Mouse (Mus musculus) left cerebral cortex, postnatal 25 days (tissue): ENCODE measurements around the gene Mpnd. TPM values are rescaled to one million over a fixed set of nuclear protein-coding genes. Genes with fewer than 3 reads are reported as not detected.
"Not testable (repeated sequence)": the region's sequence is repeated elsewhere in the genome, so short reads cannot be mapped to it uniquely, and the experiment has no call there.

Source experiments
- DNase-seq, 2 experiments: peaks; one replicate each; pipeline ENCODE4 v3.0.0; 2022; ENCODE audit warnings: low spot score in 2 of 2, mixed read lengths in 1 of 2
- intact Hi-C: fragments of 180-260 bp; cut with DNase I; formaldehyde crosslinking; loops from one replicate; pipeline ENCODE4 v1.15.1; 2025
- total RNA-seq, 2 experiments: library from RNA; stranded (reverse); gene quantifications; 2 replicates each; pipeline ENCODE4 v1.2.3; 2021

The Mpnd gene
- total RNA-seq, 2 experiments from 2014 or later, result 97.4 to 104 TPM

- intact Hi-C loops, result no loop called here
- no peak for DNase-seq
These were observed 26.7 kb downstream of the Mpnd start for GRCm38 (mm10) chr17:56032127-56032733.

- intact Hi-C loops, result no loop called here
- DNase-seq, result no peak
These were observed 27.3 kb downstream of the Mpnd start for GRCm38 (mm10) chr17:56032831-56033230.

- no peak for DNase-seq
- intact Hi-C loops, result loop anchor here (1.0 kb wide), 1 partner anchor 12 kb away; no protein-coding TSS in a partner anchor
These were observed 28.7 kb downstream of the Mpnd start for GRCm38 (mm10) chr17:56034040-56034725.

GRCm38 (mm10) chr17:56034726-56035100 lies 29.2 kb downstream of the Mpnd start:
- DNase-seq, result no peak
- intact Hi-C loops, result loop anchor here (1.0 kb wide), 1 partner anchor 12 kb away; no protein-coding TSS in a partner anchor

- no peak for DNase-seq
- intact Hi-C loops, result no loop called here
These were observed 29.7 kb downstream of the Mpnd start for GRCm38 (mm10) chr17:56035216-56035615.

GRCm38 (mm10) chr17:56036176-56036900 lies 30.8 kb downstream of the Mpnd start, which contains the start of gene Sh3gl1:
Gene Sh3gl1 (minus strand): TSS chr17:56036635.
- DNase-seq, result peak; percentile 99 to 100
- intact Hi-C loops, result loop anchor here (1.0 to 2.0 kb wide), 2 partner anchors 27 to 38 kb away; partner anchors contain the start of gene Ubxn6

- intact Hi-C loops, result loop anchor here (1.0 to 2.0 kb wide), 2 partner anchors 28 to 38 kb away; partner anchors contain the start of gene Ubxn6
- DNase-seq, result no peak
These were observed 31.4 kb downstream of the Mpnd start for GRCm38 (mm10) chr17:56036901-56037287.

- intact Hi-C loops, result no loop called here
- no peak for DNase-seq
These were observed 33.2 kb downstream of the Mpnd start for GRCm38 (mm10) chr17:56038583-56039261.

GRCm38 (mm10) chr17:56039345-56039744 lies 33.8 kb downstream of the Mpnd start:
- intact Hi-C loops, result no loop called here
- DNase-seq, result no peak

- intact Hi-C loops, result no loop called here
These were observed 34.7 kb downstream of the Mpnd start, which contains the start of gene Chaf1a for GRCm38 (mm10) chr17:56040030-56040856. Gene Chaf1a (plus strand): TSS chr17:56040439.

GRCm38 (mm10) chr17:56040857-56041163 lies 35.3 kb downstream of the Mpnd start:
- no peak for DNase-seq
- intact Hi-C loops, result no loop called here

More at GRCm38 (mm10) chr17:56040030-56040856, 34.7 kb downstream of the Mpnd start, which contains the start of gene Chaf1a:
- peak; percentile 97 to 99 for DNase-seq

- intact Hi-C loops, result no loop called here
- no peak for DNase-seq
These were observed 45.9 kb downstream of the Mpnd start for GRCm38 (mm10) chr17:56051369-56051768.

GRCm38 (mm10) chr17:56054938-56055337 lies 49.4 kb downstream of the Mpnd start:
- intact Hi-C loops, result no loop called here
- no peak for DNase-seq

- DNase-seq, result no peak
- intact Hi-C loops, result no loop called here
These were observed 50.6 kb downstream of the Mpnd start for GRCm38 (mm10) chr17:56055945-56056678.

GRCm38 (mm10) chr17:56057381-56058120 lies 52.0 kb downstream of the Mpnd start:
- intact Hi-C loops, result no loop called here
- no peak for DNase-seq

GRCm38 (mm10) chr17:56062081-56062480 lies 56.6 kb downstream of the Mpnd start:
- intact Hi-C loops, result no loop called here
- DNase-seq, result no peak

- DNase-seq, intact Hi-C loops: not testable (repeated sequence)
These were observed 60.2 kb downstream of the Mpnd start for GRCm38 (mm10) chr17:56065715-56066114.
